Mouse (Mus musculus): ENCODE measurements at regions not wholly inside any gene's neighbourhood (a gene's known extent, or its start where the extent isn't known, plus 50 kb on each side); places are given as distances from the start of the nearest gene placed in this dataset.
A peak's percentile ranks its signal among the peaks of the same experiment; 100 is the strongest.

DNA sequence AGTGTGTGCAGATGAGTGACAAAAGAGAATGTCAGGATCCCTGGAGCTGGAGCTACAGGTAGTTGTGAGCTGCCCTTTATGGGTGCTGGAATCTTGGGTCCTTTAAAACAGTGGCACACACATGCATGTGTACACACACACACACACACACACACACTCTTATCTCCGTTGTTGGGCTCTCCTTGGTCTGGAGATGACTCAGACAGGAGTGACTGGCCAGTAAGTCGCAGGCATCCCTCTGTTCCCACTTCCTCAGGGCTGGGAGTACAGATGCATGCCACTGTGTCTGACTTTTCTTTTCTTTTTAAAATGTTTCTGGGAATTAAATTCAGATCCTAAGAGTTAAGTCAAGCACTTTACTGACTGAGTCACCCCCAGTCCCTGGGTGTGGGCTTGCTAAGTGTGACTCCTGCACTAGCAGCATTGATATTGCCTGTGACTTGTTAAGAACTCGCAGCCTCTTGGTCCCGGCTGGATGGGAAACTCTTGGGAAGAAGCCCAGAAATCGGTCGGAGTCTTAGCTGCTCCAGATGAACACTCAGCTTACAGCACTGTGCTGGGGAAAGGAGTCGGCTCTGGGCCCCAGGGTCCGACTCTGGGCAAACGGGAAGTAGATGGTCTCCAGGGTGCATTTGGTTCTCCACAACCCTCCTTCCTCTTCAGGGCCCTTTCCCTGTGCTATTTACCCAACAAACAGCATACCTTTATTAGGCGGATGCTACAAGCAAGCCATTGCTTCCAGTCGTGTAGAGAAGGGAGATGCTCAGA, 233.0 kb upstream of the Cxcr4 start:
- DNase-seq (ENCODE audit: extremely low read depth, low read depth, low spot score) = no peak
- Histone ChIP-seq H3K79me2 (ENCODE audit: control insufficient read depth, insufficient read depth, low read length) (no peaks in the 10 kb centered on the region), H3K9ac (ENCODE audit: low read depth, low read length) (no peak overlapping the region), H3K4me1 (ENCODE audit: control insufficient read depth, insufficient read depth, low read length) (peaks cover 12% of the 10 kb centered on the region), H3K27me3 (ENCODE audit: control insufficient read depth, insufficient read depth, low read length) (no peaks in the 10 kb centered on the region), H3K36me3 (ENCODE audit: control insufficient read depth, insufficient read depth, low read length) (no peaks in the 10 kb centered on the region), H3K27ac (replicated peaks; ENCODE audit: insufficient read depth, low read depth, low read length) (no peak overlapping the region), H3K4me3 (ENCODE audit: insufficient read depth, low read depth, low read length) (no peak overlapping the region)
- no peak for TF ChIP-seq CTCF (IDR thresholded peaks at IDR 0.05; ENCODE audit: low read depth, low read length)
- WGBS = 69% methylated on average over 11 of the region's 11 CpGs

DNA sequence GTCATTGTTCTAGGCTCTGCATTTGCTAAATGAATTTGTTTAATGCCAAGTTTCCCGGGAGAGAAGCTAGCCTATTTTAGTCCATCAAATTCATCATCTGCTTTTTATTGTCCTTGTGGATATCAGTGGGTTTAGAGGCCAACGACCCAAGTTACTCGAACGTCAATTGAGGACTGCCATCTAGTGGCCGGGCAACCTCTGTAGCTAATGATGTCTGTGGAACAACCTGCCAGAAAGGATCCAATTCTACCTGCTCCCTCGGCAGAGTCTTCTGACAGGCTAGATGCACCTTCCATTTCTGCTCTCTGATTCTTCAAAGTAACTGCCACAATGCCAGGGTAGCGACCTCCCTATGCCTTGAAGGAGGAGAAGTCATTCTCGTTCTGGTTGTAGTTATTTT, 232.1 kb upstream of the Cxcr4 start:
- Histone ChIP-seq H3K9ac (ENCODE audit: low read depth, low read length) (no peak overlapping the region), H3K36me3 (ENCODE audit: control insufficient read depth, insufficient read depth, low read length) (no peaks in the 10 kb centered on the region), H3K79me2 (ENCODE audit: control insufficient read depth, insufficient read depth, low read length) (no peaks in the 10 kb centered on the region), H3K27ac (replicated peaks; ENCODE audit: insufficient read depth, low read depth, low read length) (no peak overlapping the region), H3K27me3 (ENCODE audit: control insufficient read depth, insufficient read depth, low read length) (no peaks in the 10 kb centered on the region), H3K4me1 (ENCODE audit: control insufficient read depth, insufficient read depth, low read length) (peaks cover 16% of the 10 kb centered on the region), H3K4me3 (ENCODE audit: insufficient read depth, low read depth, low read length) (no peak overlapping the region)
- peak; percentile 58 for DNase-seq (ENCODE audit: extremely low read depth, low read depth, low spot score)
- 4% methylated on average over 8 of the region's 8 CpGs for WGBS
- TF ChIP-seq CTCF (IDR thresholded peaks at IDR 0.05; ENCODE audit: low read depth, low read length) (peak; percentile 72), POLR2A (IDR thresholded peaks at IDR 0.05; ENCODE audit: extremely low read depth, insufficient read depth, low read length) (no peak)

DNA sequence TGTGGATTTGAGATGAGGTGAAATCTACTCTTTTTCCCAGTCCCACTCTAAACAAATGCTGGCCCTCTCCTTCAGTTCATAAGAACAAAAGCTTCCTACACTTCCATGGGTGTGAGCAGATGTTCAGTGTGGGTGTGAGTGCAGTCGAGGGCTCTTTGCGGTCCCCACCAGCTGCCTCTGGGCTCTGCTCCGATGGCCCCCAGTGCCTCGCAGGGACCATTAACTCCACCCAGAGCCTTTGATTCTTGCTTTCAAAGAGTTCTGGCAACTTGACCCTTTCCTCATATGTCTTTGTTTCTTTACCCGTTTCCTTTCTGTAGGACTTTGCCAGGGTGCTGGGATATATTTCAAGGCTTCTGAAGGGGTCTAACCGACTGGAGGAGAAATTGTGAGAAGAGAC, 229.9 kb upstream of the Cxcr4 start:
- 86% methylated on average over 6 of the region's 6 CpGs for WGBS
- H3K79me2 ChIP-seq (ENCODE audit: control insufficient read depth, insufficient read depth, low read length) = no peaks in the 10 kb centered on the region
- DNase-seq (ENCODE audit: extremely low read depth, low read depth, low spot score) = no peak
- H3K9ac ChIP-seq (ENCODE audit: low read depth, low read length) = no peak overlapping the region
- H3K36me3 ChIP-seq (ENCODE audit: control insufficient read depth, insufficient read depth, low read length) = no peaks in the 10 kb centered on the region
- TF ChIP-seq POLR2A (IDR thresholded peaks at IDR 0.05; ENCODE audit: extremely low read depth, insufficient read depth, low read length) (no peak), CTCF (IDR thresholded peaks at IDR 0.05; ENCODE audit: low read depth, low read length) (no peak)
- H3K4me3 ChIP-seq (ENCODE audit: insufficient read depth, low read depth, low read length) = no peak overlapping the region
- peaks cover 15% of the 10 kb centered on the region for H3K4me1 ChIP-seq (ENCODE audit: control insufficient read depth, insufficient read depth, low read length)
- H3K27ac ChIP-seq (replicated peaks; ENCODE audit: insufficient read depth, low read depth, low read length) = no peak overlapping the region
- H3K27me3 ChIP-seq (ENCODE audit: control insufficient read depth, insufficient read depth, low read length) = no peaks in the 10 kb centered on the region

DNA sequence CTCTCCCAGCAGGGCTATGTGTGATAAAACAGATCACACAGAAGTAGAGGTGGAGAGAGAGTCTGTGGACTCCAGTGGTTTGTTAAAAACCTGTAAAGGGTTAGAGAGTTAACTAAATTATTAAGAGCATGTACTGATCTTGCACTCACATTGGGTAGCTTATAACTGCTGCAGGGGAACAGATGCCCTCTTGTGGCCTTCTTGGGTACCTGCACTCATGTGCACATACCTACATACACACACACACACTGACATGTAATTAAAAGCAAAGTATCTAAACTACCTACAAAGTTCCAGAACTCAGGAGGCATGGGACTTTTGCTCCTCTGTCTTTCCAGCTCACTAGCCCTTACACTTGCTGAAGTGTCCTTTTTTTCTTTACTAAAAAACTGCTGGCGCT, 228.4 kb upstream of the Cxcr4 start:
- 100% methylated on average over 1 of the region's 1 CpGs for WGBS
- H3K36me3 ChIP-seq (ENCODE audit: control insufficient read depth, insufficient read depth, low read length) = no peaks in the 10 kb centered on the region
- no peak overlapping the region for H3K4me3 ChIP-seq (ENCODE audit: insufficient read depth, low read depth, low read length)
- no peak overlapping the region for H3K9ac ChIP-seq (ENCODE audit: low read depth, low read length)
- peaks cover 5% of the 10 kb centered on the region; the same call in 1 of the 2 replicates for H3K4me1 ChIP-seq (ENCODE audit: control insufficient read depth, insufficient read depth, low read length)
- no peak for DNase-seq (ENCODE audit: extremely low read depth, low read depth, low spot score)
- no peaks in the 10 kb centered on the region for H3K79me2 ChIP-seq (ENCODE audit: control insufficient read depth, insufficient read depth, low read length)
- no peak overlapping the region for H3K27ac ChIP-seq (replicated peaks; ENCODE audit: insufficient read depth, low read depth, low read length)
- H3K27me3 ChIP-seq (ENCODE audit: control insufficient read depth, insufficient read depth, low read length) = no peaks in the 10 kb centered on the region
- TF ChIP-seq CTCF (IDR thresholded peaks at IDR 0.05; ENCODE audit: low read depth, low read length) (no peak), POLR2A (IDR thresholded peaks at IDR 0.05; ENCODE audit: extremely low read depth, insufficient read depth, low read length) (no peak)

DNA sequence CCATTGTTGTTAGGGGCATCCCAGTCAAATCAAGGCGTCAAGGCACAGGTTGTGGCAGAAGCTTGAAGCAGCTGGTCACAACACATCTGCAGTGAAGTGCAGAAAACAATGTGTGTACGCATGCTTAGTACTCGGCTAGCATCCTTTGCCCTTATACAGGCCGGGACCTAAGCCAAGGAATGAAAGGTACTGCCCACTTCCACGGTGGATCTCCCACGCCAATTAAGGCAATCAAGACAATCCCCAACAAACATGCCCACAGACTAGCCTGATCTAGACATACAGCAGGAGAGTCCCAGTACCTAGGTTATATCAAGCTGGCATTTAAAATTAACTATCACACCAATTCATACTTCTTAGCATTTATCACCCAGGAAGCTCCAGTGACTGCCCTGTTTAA, 227.5 kb upstream of the Cxcr4 start:
- H3K27ac ChIP-seq (replicated peaks; ENCODE audit: insufficient read depth, low read depth, low read length) = no peak overlapping the region
- no peaks in the 10 kb centered on the region for H3K36me3 ChIP-seq (ENCODE audit: control insufficient read depth, insufficient read depth, low read length)
- H3K4me1 ChIP-seq (ENCODE audit: control insufficient read depth, insufficient read depth, low read length) = peaks cover 5% of the 10 kb centered on the region; the same call in 1 of the 2 replicates
- peak; percentile 51 for DNase-seq (ENCODE audit: extremely low read depth, low read depth, low spot score)
- no peak overlapping the region for H3K9ac ChIP-seq (ENCODE audit: low read depth, low read length)
- no peak for TF ChIP-seq POLR2A (IDR thresholded peaks at IDR 0.05; ENCODE audit: extremely low read depth, insufficient read depth, low read length)
- TF ChIP-seq CTCF (IDR thresholded peaks at IDR 0.05; ENCODE audit: low read depth, low read length) = no peak
- no peaks in the 10 kb centered on the region for H3K79me2 ChIP-seq (ENCODE audit: control insufficient read depth, insufficient read depth, low read length)
- WGBS = 39% methylated on average over 6 of the region's 6 CpGs
- H3K4me3 ChIP-seq (ENCODE audit: insufficient read depth, low read depth, low read length) = no peak overlapping the region
- H3K27me3 ChIP-seq (ENCODE audit: control insufficient read depth, insufficient read depth, low read length) = no peaks in the 10 kb centered on the region

DNA sequence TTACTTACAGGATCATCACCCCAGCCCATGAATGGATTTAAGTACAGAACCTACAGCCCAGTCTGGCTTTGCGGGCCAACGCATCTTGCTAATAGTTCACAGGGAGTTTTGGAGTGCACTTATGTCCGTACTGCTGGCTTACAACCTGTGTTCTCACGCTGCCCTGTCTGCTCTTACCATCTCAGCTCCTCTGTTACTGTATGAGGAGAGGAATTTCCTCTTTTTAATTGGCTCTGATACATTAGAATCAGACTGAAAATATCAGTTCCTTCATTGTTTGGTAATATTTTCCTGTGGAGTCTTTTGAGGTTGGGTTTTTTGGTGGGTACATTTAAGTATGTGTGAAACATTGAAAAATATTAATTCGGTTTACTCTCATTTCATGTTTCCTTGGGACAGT, 221.3 kb upstream of the Cxcr4 start:
- Histone ChIP-seq H3K4me3 (ENCODE audit: insufficient read depth, low read depth, low read length) (no peak overlapping the region), H3K27ac (replicated peaks; ENCODE audit: insufficient read depth, low read depth, low read length) (no peak overlapping the region), H3K4me1 (ENCODE audit: control insufficient read depth, insufficient read depth, low read length) (no peaks in the 10 kb centered on the region), H3K79me2 (ENCODE audit: control insufficient read depth, insufficient read depth, low read length) (no peaks in the 10 kb centered on the region), H3K9ac (ENCODE audit: low read depth, low read length) (no peak overlapping the region), H3K36me3 (ENCODE audit: control insufficient read depth, insufficient read depth, low read length) (no peaks in the 10 kb centered on the region), H3K27me3 (ENCODE audit: control insufficient read depth, insufficient read depth, low read length) (no peaks in the 10 kb centered on the region)
- no peak for DNase-seq (ENCODE audit: extremely low read depth, low read depth, low spot score)
- WGBS = 80% methylated on average over 5 of the region's 5 CpGs
- TF ChIP-seq POLR2A (IDR thresholded peaks at IDR 0.05; ENCODE audit: extremely low read depth, insufficient read depth, low read length) (no peak), CTCF (IDR thresholded peaks at IDR 0.05; ENCODE audit: low read depth, low read length) (no peak)

Measured in liver, adult 2 months (tissue).